Mouse (Mus musculus): ENCODE measurements around the gene Pip5kl1. TPM values are rescaled to one million over a fixed set of nuclear protein-coding genes. Genes with fewer than 3 reads are reported as not detected.

The Pip5kl1 gene
- total RNA-seq, 2 experiments from 2014 or later, result not detected

- no peak for DNase-seq
Measured at GRCm38 (mm10) chr2:32585149-32585714, 10.6 kb downstream of the Pip5kl1 start.

GRCm38 (mm10) chr2:32586871-32587351, 12.3 kb downstream of the Pip5kl1 start, which contains the start of gene St6galnac4:
St6galnac4 (plus strand) TSS chr2:32587095.
- DNase-seq, result peak; percentile 95

- peak; percentile 60 for DNase-seq
Measured at GRCm38 (mm10) chr2:32587731-32588321, 13.2 kb downstream of the Pip5kl1 start.

GRCm38 (mm10) chr2:32589213-32589795, 14.7 kb downstream of the Pip5kl1 start:
- no peak for DNase-seq

- DNase-seq, result peak; percentile 72
Measured at GRCm38 (mm10) chr2:32590224-32590623, 15.6 kb downstream of the Pip5kl1 start.

GRCm38 (mm10) chr2:32591249-32591648, 16.7 kb downstream of the Pip5kl1 start:
- no peak for DNase-seq

- DNase-seq, result peak; percentile 48
Measured at GRCm38 (mm10) chr2:32596725-32597124, 22.1 kb downstream of the Pip5kl1 start.

- DNase-seq, result no peak
Measured at GRCm38 (mm10) chr2:32597248-32597647, 22.7 kb downstream of the Pip5kl1 start.

GRCm38 (mm10) chr2:32597699-32598098, 23.1 kb downstream of the Pip5kl1 start:
- DNase-seq, result no peak

- DNase-seq, result no peak
Measured at GRCm38 (mm10) chr2:32598506-32598905, 23.9 kb downstream of the Pip5kl1 start.

- DNase-seq, result no peak
Measured at GRCm38 (mm10) chr2:32599409-32599808, 24.8 kb downstream of the Pip5kl1 start, which contains the start of gene St6galnac6. St6galnac6 (plus strand) TSS chr2:32599709.

- DNase-seq, result peak; percentile 43
Measured at GRCm38 (mm10) chr2:32601417-32602065, 26.9 kb downstream of the Pip5kl1 start.

- peak; percentile 76 for DNase-seq
Measured at GRCm38 (mm10) chr2:32602600-32603054, 28.0 kb downstream of the Pip5kl1 start.

- no peak for DNase-seq
Measured at GRCm38 (mm10) chr2:32604631-32605030, 30.0 kb downstream of the Pip5kl1 start.

- peak; percentile 90 for DNase-seq
Measured at GRCm38 (mm10) chr2:32606161-32607142, 31.9 kb downstream of the Pip5kl1 start.

GRCm38 (mm10) chr2:32607262-32607947, 32.8 kb downstream of the Pip5kl1 start:
- peak; percentile 60 for DNase-seq

GRCm38 (mm10) chr2:32608141-32608777, 33.7 kb downstream of the Pip5kl1 start:
- DNase-seq, result peak; percentile 86

GRCm38 (mm10) chr2:32608778-32609435, 34.3 kb downstream of the Pip5kl1 start:
- no peak for DNase-seq

- no peak for DNase-seq
Measured at GRCm38 (mm10) chr2:32610610-32611229, 36.1 kb downstream of the Pip5kl1 start.

All from gastrocnemius, postnatal 25 days (tissue).